Mouse (Mus musculus): Measurements from ENCODE around the gene Mvb12b.

- TF ChIP-seq POLR2A (IDR thresholded peaks at IDR 0.05; ENCODE audit: low read depth, low read length) (no peak), CTCF (IDR thresholded peaks at IDR 0.05; ENCODE audit: borderline replicate concordance, insufficient read depth, low read length) (no peak)
These were observed 69.4 kb downstream of the Mvb12b start for GRCm38 (mm10) chr2:33818385-33818784.
